Mouse (Mus musculus) frontal cortex, adult 2 months (tissue): Measurements from ENCODE around the gene Pitpnb. TPM values are rescaled to one million over a fixed set of nuclear protein-coding genes. Genes with fewer than 3 reads are reported as not detected.

Experiments
- DNase-seq, 2 experiments: peaks; one replicate each; pipeline ENCODE4 v3.0.0; 2022; ENCODE audit warnings: low spot score in 1 of 2; ENCODE audit errors: extremely low spot score in 1 of 2
- polyA plus RNA-seq: library from polyadenylated mRNA; depleted of rRNA; stranded (reverse); fragments of >200 nt; gene quantifications from 2 replicates; pipeline ENCODE4 v1.2.3, GENCODE M21; 2012; rRNA removed

Gene Pitpnb
- polyA plus RNA-seq: 68.4 and 74.6 TPM in 2 replicates

GRCm38 (mm10) chr5:111330417-111331098 lies at the start of gene Pitpnb:
Pitpnb (plus strand) TSS chr5:111330763.
- peak; percentile 91 to 98 for DNase-seq

GRCm38 (mm10) chr5:111284420-111285175 lies 46.0 kb upstream of the Pitpnb start:
- DNase-seq: no peak

- no peak for DNase-seq
Measured at GRCm38 (mm10) chr5:111287571-111287970, 43.0 kb upstream of the Pitpnb start.

GRCm38 (mm10) chr5:111288486-111288885 lies 42.1 kb upstream of the Pitpnb start:
- no peak for DNase-seq

- peak in 1 of 2 experiments; percentile 46 for DNase-seq
Measured at GRCm38 (mm10) chr5:111290071-111290470, 40.5 kb upstream of the Pitpnb start.

GRCm38 (mm10) chr5:111291639-111292038 lies 38.9 kb upstream of the Pitpnb start:
- peak; percentile 66 to 81 for DNase-seq

- no peak for DNase-seq
Measured at GRCm38 (mm10) chr5:111297801-111298200, 32.8 kb upstream of the Pitpnb start.

- DNase-seq: no peak
Measured at GRCm38 (mm10) chr5:111298706-111299105, 31.9 kb upstream of the Pitpnb start.

- no peak for DNase-seq
Measured at GRCm38 (mm10) chr5:111300776-111301175, 29.8 kb upstream of the Pitpnb start.

- DNase-seq: no peak
Measured at GRCm38 (mm10) chr5:111301736-111302135, 28.8 kb upstream of the Pitpnb start.

GRCm38 (mm10) chr5:111304730-111305129 lies 25.8 kb upstream of the Pitpnb start:
- no peak for DNase-seq

GRCm38 (mm10) chr5:111310185-111310584 lies 20.4 kb upstream of the Pitpnb start:
- DNase-seq: no peak

GRCm38 (mm10) chr5:111313833-111314232 lies 16.7 kb upstream of the Pitpnb start:
- DNase-seq: no peak

GRCm38 (mm10) chr5:111315061-111315460 lies 15.5 kb upstream of the Pitpnb start:
- DNase-seq: no peak

GRCm38 (mm10) chr5:111317526-111317925 lies 13.0 kb upstream of the Pitpnb start:
- no peak for DNase-seq

- no peak for DNase-seq
Measured at GRCm38 (mm10) chr5:111318946-111319345, 11.6 kb upstream of the Pitpnb start.

- no peak for DNase-seq
Measured at GRCm38 (mm10) chr5:111325813-111326212, 4.8 kb upstream of the Pitpnb start.

- DNase-seq: no peak
Measured at GRCm38 (mm10) chr5:111327420-111327819, 3.1 kb upstream of the Pitpnb start.

- DNase-seq: no peak
Measured at GRCm38 (mm10) chr5:111329782-111330416, 664 bp upstream of the Pitpnb start.

- DNase-seq: no peak
Measured at GRCm38 (mm10) chr5:111331099-111331435, 504 bp downstream of the Pitpnb start.

- DNase-seq: no peak
Measured at GRCm38 (mm10) chr5:111335939-111336691, 5.6 kb downstream of the Pitpnb start.
